Mouse (Mus musculus) stomach, postnatal 0 days (tissue): ENCODE measurements at regions not wholly inside any gene's neighbourhood (a gene's known extent, or its start where the extent isn't known, plus 50 kb on each side); places are given as distances from the start of the nearest gene placed in this dataset.
A peak's percentile ranks its signal among the peaks of the same experiment; 100 is the strongest.

Source experiments
- ATAC-seq: fragments of 200-750 bp; cut with Nextera tagmentation; 2 replicates; pipeline ENCODE4 v1.8.0; 2017; ENCODE audit not compliant: low FRiP score, low TSS enrichment
- DNase-seq: peaks from one replicate; pipeline ENCODE4 v3.0.0-alpha.2; 2016; ENCODE audit warnings: low spot score
- H3K27ac ChIP-seq: fragments of 300-500 bp; sonication (generic); replicated peaks from 2 replicates; pipeline ENCODE4 v1.5.1; 2014; ENCODE audit warnings: mild to moderate bottlenecking, control low read depth
- H3K27me3 ChIP-seq: fragments of 300-500 bp; sonication (generic); 2 replicates; pipeline ENCODE4 v1.6.1; 2014; ENCODE audit warnings: low read length; ENCODE audit not compliant: control insufficient read depth, insufficient read depth
- H3K36me3 ChIP-seq: fragments of 300-500 bp; sonication (generic); 2 replicates; pipeline ENCODE4 v1.6.1; 2014; ENCODE audit warnings: low read length, mixed read lengths; ENCODE audit not compliant: control insufficient read depth, insufficient read depth
- H3K4me1 ChIP-seq: fragments of 300-500 bp; sonication (generic); replicated peaks from 2 replicates; pipeline ENCODE4 v1.6.1; 2014; ENCODE audit warnings: antibody characterized with exemption; ENCODE audit not compliant: control insufficient read depth, insufficient read depth
- H3K4me2 ChIP-seq: fragments of 300-500 bp; sonication (generic); replicated peaks from 2 replicates; pipeline ENCODE4 v1.6.1; 2014; ENCODE audit warnings: low read depth, mild to moderate bottlenecking, control low read depth, moderate library complexity
- H3K4me3 ChIP-seq: fragments of 300-500 bp; sonication (generic); 2 replicates; pipeline ENCODE4 v1.5.1; 2014; ENCODE audit warnings: low read depth, low read length, control low read depth
- H3K9ac ChIP-seq: fragments of 300-500 bp; sonication (generic); 2 replicates; pipeline ENCODE4 v1.6.1; 2014; ENCODE audit warnings: mild to moderate bottlenecking, low read length, control low read depth, mixed read lengths
- H3K9me3 ChIP-seq: fragments of 300-500 bp; sonication (generic); 2 replicates; pipeline ENCODE4 v1.6.1; 2016; ENCODE audit warnings: low read length; ENCODE audit not compliant: control insufficient read depth
- CTCF ChIP-seq: IDR thresholded peaks from 2 replicates; pipeline ENCODE4 v1.5.1; 2016; ENCODE audit warnings: antibody characterized with exemption, low read depth, mild to moderate bottlenecking, moderate library complexity
- EP300 ChIP-seq: optimal IDR thresholded peaks from 2 replicates; pipeline ENCODE3; 2016; ENCODE audit warnings: antibody characterized with exemption
- WGBS: fragments of 180-500 bp; shearing (Covaris S2); extraction: QIAGEN DNeasy Blood & Tissue Kit; methylation state at CpG from one replicate; pipeline ENCODE4 v1.1.7; 2014; 5-methylcytosine and 5-hydroxymethylcytosine counted together

GRCm38 (mm10) chr6:106920951-106921350 is 121.1 kb upstream of the Crbn start:
- Histone ChIP-seq H3K36me3 (no peaks in the 10 kb centered on the region), H3K9ac (no peak overlapping the region), H3K27me3 (no peaks in the 10 kb centered on the region), H3K27ac (no peak overlapping the region), H3K9me3 (no peaks in the 10 kb centered on the region), H3K4me1 (no peaks in the 10 kb centered on the region), H3K4me3 (no peak overlapping the region), H3K4me2 (no peak overlapping the region)
- ATAC-seq (no peak), DNase-seq (no peak)
- no peak for TF ChIP-seq CTCF
- no peak for TF ChIP-seq EP300
- whole genome bisulfite sequencing: 18% methylated on average over 2 of the region's 2 CpGs

- Histone ChIP-seq H3K36me3 (no peaks in the 10 kb centered on the region), H3K4me3 (no peak overlapping the region), H3K27ac (no peak overlapping the region), H3K9me3 (no peaks in the 10 kb centered on the region), H3K27me3 (no peaks in the 10 kb centered on the region), H3K4me1 (no peaks in the 10 kb centered on the region), H3K9ac (no peak overlapping the region), H3K4me2 (no peak overlapping the region)
- DNase-seq (no peak), ATAC-seq (no peak)
- TF ChIP-seq EP300 (no peak), CTCF (no peak)
- 77% methylated on average over 2 of the region's 2 CpGs for whole genome bisulfite sequencing
Measured at GRCm38 (mm10) chr6:106925486-106925885, 125.6 kb upstream of the Crbn start.

GRCm38 (mm10) chr6:106933584-106933983 is 133.7 kb upstream of the Crbn start:
- Histone ChIP-seq H3K9ac (no peak overlapping the region), H3K27me3 (no peaks in the 10 kb centered on the region), H3K4me2 (no peak overlapping the region), H3K27ac (no peak overlapping the region), H3K4me1 (no peaks in the 10 kb centered on the region), H3K4me3 (no peak overlapping the region), H3K9me3 (no peaks in the 10 kb centered on the region), H3K36me3 (no peaks in the 10 kb centered on the region)
- peak; percentile 61 for DNase-seq
- peak; percentile 97 for ATAC-seq
- WGBS: 64% methylated on average over 6 of the region's 6 CpGs
- TF ChIP-seq EP300 (no peak), CTCF (no peak)

GRCm38 (mm10) chr6:106946227-106946927 is 146.5 kb upstream of the Crbn start:
- no peaks in the 10 kb centered on the region for H3K4me1 ChIP-seq
- no peak overlapping the region for H3K4me2 ChIP-seq
- H3K9ac ChIP-seq: no peak overlapping the region
- H3K4me3 ChIP-seq: no peak overlapping the region
- H3K27ac ChIP-seq: no peak overlapping the region
- no peaks in the 10 kb centered on the region for H3K9me3 ChIP-seq
- no peaks in the 10 kb centered on the region for H3K27me3 ChIP-seq
- H3K36me3 ChIP-seq: no peaks in the 10 kb centered on the region
- DNase-seq: peak; percentile 14
- TF ChIP-seq EP300 (no peak), CTCF (no peak)
- WGBS: 37% methylated on average over 3 of the region's 3 CpGs
- ATAC-seq: peak; percentile 84

- DNase-seq (no peak), ATAC-seq (no peak)
- Histone ChIP-seq H3K9me3 (no peaks in the 10 kb centered on the region), H3K27ac (no peak overlapping the region), H3K27me3 (no peaks in the 10 kb centered on the region), H3K4me2 (no peak overlapping the region), H3K4me3 (no peak overlapping the region), H3K36me3 (no peaks in the 10 kb centered on the region), H3K4me1 (no peaks in the 10 kb centered on the region), H3K9ac (no peak overlapping the region)
- WGBS: 46% methylated on average over 4 of the region's 4 CpGs
- TF ChIP-seq CTCF: no peak
Measured at GRCm38 (mm10) chr6:106950909-106951308, 151.0 kb upstream of the Crbn start.

DNA sequence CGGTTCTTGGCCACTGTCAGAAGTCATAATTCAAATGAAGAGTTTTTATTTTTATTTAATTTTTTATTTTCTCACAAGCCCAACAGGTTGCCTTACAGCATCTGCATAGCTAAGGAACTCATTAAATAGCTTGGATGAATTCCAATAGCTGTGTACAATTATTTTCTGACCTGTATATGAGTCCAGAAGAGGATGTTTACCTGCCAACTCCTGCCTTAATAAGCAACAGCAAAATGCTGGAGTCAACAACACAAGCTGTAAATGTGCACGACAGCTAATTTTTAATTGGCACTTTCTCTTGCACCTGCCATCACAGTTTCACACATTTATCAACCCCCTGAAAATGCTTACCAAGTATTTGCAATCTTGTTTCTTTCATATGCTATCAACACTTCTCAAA is 161.4 kb upstream of the Crbn start:
- Histone ChIP-seq H3K9me3 (no peaks in the 10 kb centered on the region), H3K4me2 (no peak overlapping the region), H3K4me3 (no peak overlapping the region), H3K9ac (no peak overlapping the region), H3K36me3 (no peaks in the 10 kb centered on the region), H3K27ac (no peak overlapping the region), H3K27me3 (no peaks in the 10 kb centered on the region), H3K4me1 (no peaks in the 10 kb centered on the region)
- DNase-seq: no peak
- no peak for ATAC-seq
- TF ChIP-seq EP300 (no peak), CTCF (no peak)
- 77% methylated on average over 2 of the region's 2 CpGs for WGBS
